Mouse (Mus musculus) kidney, embryonic 16.5 days (tissue): ENCODE measurements around the gene Gm7233. TPM values are rescaled to one million over a fixed set of nuclear protein-coding genes. Genes with fewer than 3 reads are reported as not detected.
"Not testable (repeated sequence)": the region's sequence is repeated elsewhere in the genome, so short reads cannot be mapped to it uniquely, and the experiment has no call there.

Experiments
- ATAC-seq: fragments of 200-750 bp; cut with Nextera tagmentation; 2 replicates; pipeline ENCODE4 v1.8.0; 2017; ENCODE audit warnings: moderate TSS enrichment; ENCODE audit not compliant: low FRiP score, low TSS enrichment
- H3K27ac ChIP-seq: fragments of 300-500 bp; sonication (generic); 2 replicates; pipeline ENCODE4 v1.5.1; 2014; ENCODE audit warnings: low read length
- H3K27me3 ChIP-seq: fragments of 300-500 bp; sonication (generic); 2 replicates; pipeline ENCODE4 v1.6.1; 2014; ENCODE audit warnings: low read length, control low read depth, mixed read lengths; ENCODE audit not compliant: insufficient read depth
- H3K36me3 ChIP-seq: fragments of 300-500 bp; sonication (generic); 2 replicates; pipeline ENCODE4 v1.6.1; 2014; ENCODE audit warnings: low read length, control low read depth, mixed read lengths; ENCODE audit not compliant: insufficient read depth
- H3K4me1 ChIP-seq: fragments of 300-500 bp; sonication (generic); 2 replicates; pipeline ENCODE4 v1.6.1; 2014; ENCODE audit warnings: low read length, control low read depth, mixed read lengths; ENCODE audit not compliant: insufficient read depth
- H3K4me2 ChIP-seq: fragments of 300-500 bp; sonication (generic); replicated peaks from 2 replicates; pipeline ENCODE4 v1.6.1; 2014; ENCODE audit warnings: low read depth, low read length
- H3K4me3 ChIP-seq: fragments of 300-500 bp; sonication (generic); 2 replicates; pipeline ENCODE4 v1.5.1; 2014; ENCODE audit warnings: mild to moderate bottlenecking, low read length
- H3K9ac ChIP-seq: fragments of 300-500 bp; sonication (generic); replicated peaks from 2 replicates; pipeline ENCODE4 v1.6.1; 2014; ENCODE audit warnings: low read length
- H3K9me3 ChIP-seq: fragments of 300-500 bp; sonication (generic); 2 replicates; pipeline ENCODE4 v1.6.1; 2016; ENCODE audit warnings: low read length, control low read depth
- WGBS: fragments of 180-500 bp; shearing (Covaris S2); extraction: QIAGEN DNeasy Blood & Tissue Kit; methylation state at CpG from one replicate; pipeline ENCODE4 v1.1.7; 2014; 5-methylcytosine and 5-hydroxymethylcytosine counted together
- polyA plus RNA-seq: library from polyadenylated mRNA; unstranded; fragments of >200 nt; fragmentation: Nextera tagmentation; extraction: Ambion mirVana; gene quantifications from 2 replicates; pipeline ENCODE4 v1.2.1, GENCODE M21; 2015

Gene Gm7233
- polyA plus RNA-seq: not detected in 2 replicates

DNA sequence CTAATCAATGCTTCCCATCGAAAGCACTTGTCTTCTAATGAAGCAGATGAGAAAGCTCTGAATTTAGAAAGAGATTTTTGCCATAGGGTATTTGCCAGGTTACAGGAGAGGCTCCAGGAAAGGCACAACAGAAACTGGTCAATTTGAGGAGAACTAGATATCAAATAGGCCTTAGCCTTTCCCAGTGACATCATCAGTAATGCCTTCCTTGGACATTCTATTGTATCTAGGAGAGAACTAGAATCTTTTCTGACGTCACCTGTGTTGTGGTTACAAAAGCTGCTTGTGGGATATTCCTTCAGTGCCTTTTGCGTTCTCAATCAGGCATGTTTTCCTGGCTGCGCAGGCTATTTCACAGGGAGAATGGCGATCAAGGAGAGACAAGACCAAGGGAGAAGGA, at the start of gene Gm7233:
Gene Gm7233, plus strand, starts transcription at position 301 of the 400 bp plus-strand sequence.
- H3K27ac ChIP-seq, H3K9ac ChIP-seq, H3K27me3 ChIP-seq, H3K36me3 ChIP-seq, H3K4me2 ChIP-seq, H3K9me3 ChIP-seq, H3K4me3 ChIP-seq, H3K4me1 ChIP-seq, ATAC-seq: not testable (repeated sequence)
- WGBS: 89% methylated on average over 4 of the region's 5 CpGs

DNA sequence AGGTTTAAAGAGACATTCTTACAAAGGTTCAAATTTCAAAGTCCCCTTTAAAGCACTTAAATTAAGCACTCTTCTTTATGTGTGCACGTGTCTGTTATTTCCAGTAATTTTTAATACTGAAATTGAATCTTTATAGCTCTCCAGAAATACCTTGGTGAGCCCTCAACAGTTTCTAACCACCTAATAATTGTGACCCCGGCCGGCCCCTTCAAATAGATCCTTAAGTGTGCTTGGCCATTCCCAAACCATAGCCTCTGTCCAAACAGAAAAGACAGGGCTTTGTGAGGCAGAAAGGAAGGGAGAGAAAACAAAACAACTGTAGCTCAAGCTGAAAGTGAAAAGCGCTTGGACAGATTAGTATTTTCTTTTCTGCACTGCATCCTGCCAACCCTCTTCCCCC, 12.5 kb upstream of the Gm7233 start:
- ATAC-seq, H3K36me3 ChIP-seq, H3K9me3 ChIP-seq, H3K27ac ChIP-seq, H3K4me1 ChIP-seq, H3K9ac ChIP-seq, H3K4me2 ChIP-seq, H3K27me3 ChIP-seq, H3K4me3 ChIP-seq: not testable (repeated sequence)
- 48% methylated on average over 4 of the region's 4 CpGs for WGBS

GRCm38 (mm10) chr14:43167942-43168341, 11.7 kb upstream of the Gm7233 start:
- not testable (repeated sequence) for H3K27me3 ChIP-seq, H3K4me3 ChIP-seq, H3K4me1 ChIP-seq, H3K9ac ChIP-seq, H3K27ac ChIP-seq, H3K36me3 ChIP-seq, H3K4me2 ChIP-seq, H3K9me3 ChIP-seq
- peak; percentile 70 for ATAC-seq
- WGBS: no CpG with 5 or more reads among the region's 10 CpGs

- H3K36me3 ChIP-seq, H3K4me1 ChIP-seq, H3K27me3 ChIP-seq, H3K4me2 ChIP-seq, H3K27ac ChIP-seq, H3K4me3 ChIP-seq, H3K9me3 ChIP-seq, H3K9ac ChIP-seq: not testable (repeated sequence)
- peak; percentile 91 for ATAC-seq
- 20% methylated on average over 1 of the region's 10 CpGs for WGBS
Observed at GRCm38 (mm10) chr14:43168573-43169170, 11.0 kb upstream of the Gm7233 start.

DNA sequence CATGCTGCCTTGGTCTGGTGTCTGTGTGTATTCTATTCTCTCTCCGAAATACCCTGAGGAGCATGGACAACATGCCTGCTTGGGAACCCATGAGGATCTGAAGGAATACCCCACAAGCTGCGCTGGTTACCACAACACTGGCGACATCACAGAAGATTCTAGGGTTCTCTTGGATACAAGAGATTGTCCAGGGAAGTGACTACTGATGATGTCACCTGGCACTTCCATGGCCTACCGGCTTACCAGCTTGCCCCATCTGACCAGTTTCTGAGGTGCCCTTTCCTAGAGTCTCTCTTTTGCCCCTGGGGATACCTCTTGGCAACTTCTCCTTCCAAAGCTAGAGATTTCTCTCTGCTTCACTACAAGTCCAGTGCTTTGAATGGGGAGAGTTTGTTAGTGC, 55.5 kb downstream of the Gm7233 start, which contains the start of gene Gm8122:
Gene Gm8122, minus strand, starts transcription at position 101 of the 400 bp plus-strand sequence.
- H3K4me3 ChIP-seq, H3K27me3 ChIP-seq, ATAC-seq, H3K27ac ChIP-seq, H3K36me3 ChIP-seq, H3K4me1 ChIP-seq, H3K4me2 ChIP-seq, H3K9ac ChIP-seq, H3K9me3 ChIP-seq: not testable (repeated sequence)
- 90% methylated on average over 3 of the region's 4 CpGs for whole genome bisulfite sequencing

Other genes with a start within 250 kb of the Gm7233 start
- not detected in 2 replicates for gene Gm8082, start 186.2 kb upstream of the Gm7233 start, polyA plus RNA-seq
- not detected in 2 replicates for gene Gm10376, start 164.2 kb upstream of the Gm7233 start, polyA plus RNA-seq
- not detected in 2 replicates for gene Gm8094, start 103.2 kb upstream of the Gm7233 start, polyA plus RNA-seq
- gene Gm8104, start 79.3 kb upstream of the Gm7233 start, polyA plus RNA-seq: 0.11 TPM in 1 of 2 replicates, not detected in the other
- not detected in 2 replicates for gene Gm8122, start 55.4 kb downstream of the Gm7233 start, polyA plus RNA-seq
- not detected in 2 replicates for gene Gm8126, start 78.8 kb downstream of the Gm7233 start, polyA plus RNA-seq
- gene Gm9732, start 95.2 kb downstream of the Gm7233 start, polyA plus RNA-seq: not detected in 2 replicates
- not detected in 2 replicates for gene Gm8127, start 114.0 kb downstream of the Gm7233 start, polyA plus RNA-seq
- gene 1700001F09Rik, start 167.9 kb downstream of the Gm7233 start, polyA plus RNA-seq: not detected in 2 replicates
- not detected in 2 replicates for gene Gm8138, start 236.5 kb downstream of the Gm7233 start, polyA plus RNA-seq